29 mouse cellular contexts compared by ENCODE assay signal in the genomic region with DNA sequence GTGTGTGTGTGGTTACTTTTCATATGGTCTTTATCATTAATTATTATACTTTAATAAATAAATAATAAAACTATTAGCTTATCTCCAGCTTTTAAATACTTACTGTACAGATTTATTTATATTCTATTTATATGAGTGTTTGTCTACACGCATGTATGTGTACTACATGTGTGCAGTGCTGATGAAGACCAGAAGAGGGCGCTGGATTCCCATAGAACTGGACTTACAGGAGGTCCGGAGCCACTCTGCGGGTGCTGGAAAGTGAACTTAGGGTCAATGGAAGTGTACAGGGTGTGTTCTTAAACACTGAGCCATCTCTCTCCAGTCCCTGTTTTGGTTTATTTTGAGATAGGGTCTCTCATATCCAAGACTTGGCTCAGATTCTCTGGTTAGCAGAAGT. TPM values are rescaled to one million over a fixed set of nuclear protein-coding genes. Genes with fewer than 3 reads are reported as not detected.
DNase-seq lines count a peak whose midpoint lies in the region; ATAC-seq and TF ChIP-seq lines count a peak whose summit lies in the region.
"Had no signal": no experiment of that assay in that cellular context is flagged by ENCODE, and none has a peak within 500 bp of the region (broad histone marks: within the 10 kb centered on the region; RNA-seq: fewer than 3 reads in every experiment).

No protein-coding gene starts in this region.

- CTCF ChIA-PET in Patski (lab: Charles Lee): interaction anchor here (1.4 kb wide), 1 partner anchor 9 kb away, joined by 5 read pairs; no protein-coding TSS in a partner anchor

- H3K36me3 ChIP-seq in lung, embryonic 14.5 days (ENCODE audit: insufficient read depth): no peaks in the 10 kb centered on the region
- H3K36me3 ChIP-seq in ES-Bruce4 (ENCODE audit: control insufficient read depth, insufficient read depth, low read length, poor library complexity, severe bottlenecking): no peaks in the 10 kb centered on the region
- H3K36me3 ChIP-seq: forebrain, embryonic 10.5 days; heart, embryonic 12.5 days; heart, embryonic 15.5 days; hindbrain, embryonic 10.5 days; hindbrain, embryonic 13.5 days had no signal

- no peak for TF ChIP-seq POLR2A in ES-Bruce4 (IDR thresholded peaks at IDR 0.05; ENCODE audit: insufficient read depth, low read length)
- no peak for TF ChIP-seq POLR2A in brain, embryonic 14.5 days (IDR thresholded peaks at IDR 0.05; ENCODE audit: borderline replicate concordance, extremely low read depth, insufficient read depth, insufficient read length, poor library complexity, severe bottlenecking)

- no peak overlapping the region for H3K27ac ChIP-seq in lung, embryonic 14.5 days (ENCODE audit: low read depth)
- H3K27ac ChIP-seq in ES-Bruce4 (ENCODE audit: insufficient read depth, low read length): no peak overlapping the region
- H3K27ac ChIP-seq: forebrain, embryonic 10.5 days; forebrain, embryonic 13.5 days; gastrocnemius, adult 2 months; heart, embryonic 15.5 days; hindbrain, embryonic 10.5 days; hindbrain, embryonic 13.5 days; hindbrain, postnatal 0 days had no signal

- no peak for DNase-seq in lung, embryonic 14.5 days
- no peak for DNase-seq in lung, postnatal 4 days
- DNase-seq in Patski (ENCODE audit: low read depth, low spot score): no peak
- DNase-seq in brain, embryonic 14.5 days (ENCODE audit: low read depth): no peak
- no peak for DNase-seq in adrenal gland, postnatal 36 days
- DNase-seq in right cerebral cortex, postnatal 36 days (ENCODE audit: low spot score in 2 of 2): no peak
- DNase-seq: adrenal gland, adult 2 months; adrenal gland, postnatal 14 days; cerebellum, adult 18-20 months; cerebellum, adult 9-10 months; cerebellum, postnatal 14 days; gastrocnemius, adult 2 months; gastrocnemius, postnatal 14 days; heart, adult 18-20 months; heart, postnatal 10 days; heart, postnatal 36 days had no signal

- H3K4me2 ChIP-seq in lung, embryonic 14.5 days: no peak overlapping the region
- H3K4me2 ChIP-seq: forebrain, embryonic 13.5 days; heart, embryonic 12.5 days; heart, embryonic 15.5 days; hindbrain, embryonic 13.5 days had no signal

- H3K27me3 ChIP-seq in lung, embryonic 14.5 days (ENCODE audit: insufficient read depth, low read length): no peaks in the 10 kb centered on the region
- H3K27me3 ChIP-seq in ES-Bruce4 (ENCODE audit: control insufficient read depth, insufficient read depth, low read length, poor library complexity, severe bottlenecking): no peaks in the 10 kb centered on the region
- no peaks in the 10 kb centered on the region for H3K27me3 ChIP-seq in Patski
- H3K27me3 ChIP-seq: heart, embryonic 12.5 days; heart, embryonic 15.5 days had no signal

- WGBS in lung, embryonic 14.5 days: 83% methylated on average over 4 of the region's 4 CpGs

- POLR2A ChIA-PET in Patski (lab: Charles Lee): no interaction called here

- no peaks in the 10 kb centered on the region for H3K4me1 ChIP-seq in lung, embryonic 14.5 days (ENCODE audit: insufficient read depth)
- peaks cover 8% of the 10 kb centered on the region for H3K4me1 ChIP-seq in ES-Bruce4 (ENCODE audit: control insufficient read depth, insufficient read depth, low read length)

- no peak overlapping the region for H3K9ac ChIP-seq in lung, embryonic 14.5 days
- H3K9ac ChIP-seq in ES-Bruce4 (ENCODE audit: low read depth, poor library complexity, severe bottlenecking): no peak overlapping the region
- H3K9ac ChIP-seq: forebrain, embryonic 13.5 days; heart, embryonic 12.5 days; heart, embryonic 15.5 days; hindbrain, embryonic 13.5 days had no signal

- no peaks in the 10 kb centered on the region for H3K9me3 ChIP-seq in lung, embryonic 14.5 days (ENCODE audit: low read depth, low read length)
- no peaks in the 10 kb centered on the region for H3K9me3 ChIP-seq in ES-Bruce4 (replicated peaks; ENCODE audit: control insufficient read depth, insufficient read depth, low read length, poor library complexity, severe bottlenecking)
- H3K9me3 ChIP-seq: forebrain, embryonic 13.5 days; heart, embryonic 15.5 days; hindbrain, embryonic 13.5 days had no signal

- no peak for ATAC-seq in lung, embryonic 14.5 days (ENCODE audit: insufficient read depth)
- no peak for ATAC-seq in Patski
- ATAC-seq: forebrain, embryonic 13.5 days; forebrain, embryonic 16.5 days; hindbrain, postnatal 0 days; intestine, embryonic 16.5 days had no signal

- peak; percentile 28 for TF ChIP-seq CTCF in lung, embryonic 14.5 days (IDR thresholded peaks at IDR 0.05; ENCODE audit: low read depth)
- TF ChIP-seq CTCF in ES-Bruce4 (IDR thresholded peaks at IDR 0.05; ENCODE audit: low read depth, low read length) (peak; percentile 0), Patski (IDR thresholded peaks at IDR 0.05) (peak; percentile 18)
- peak; percentile 28; the same call in 1 of the 2 replicates for TF ChIP-seq CTCF in brain, embryonic 14.5 days (IDR thresholded peaks at IDR 0.05; ENCODE audit: borderline replicate concordance, extremely low read depth, insufficient read depth, insufficient read length)

- H3K4me3 ChIP-seq in lung, embryonic 14.5 days (ENCODE audit: low read depth, low read length): no peak overlapping the region
- no peak overlapping the region for H3K4me3 ChIP-seq in ES-Bruce4 (ENCODE audit: low read depth, low read length)
- H3K4me3 ChIP-seq: forebrain, embryonic 10.5 days; forebrain, embryonic 13.5 days; gastrocnemius, adult 2 months; heart, embryonic 12.5 days; heart, embryonic 15.5 days; hindbrain, embryonic 10.5 days; hindbrain, embryonic 13.5 days had no signal

- no peak for TF ChIP-seq EP300 in ES-Bruce4 (IDR thresholded peaks at IDR 0.05; ENCODE audit: insufficient read depth, low read depth, low read length)

- in situ Hi-C loops in Patski (cut with MboI; ENCODE audit: low pct_unique_long_range_greater_than_20kb): no loop called here

RNA-seq across cellular contexts. Expression of gene Mdfi, which starts 21.1 kb away (rescaled TPM):
- polyA plus RNA-seq in lung, embryonic 14.5 days (2014; fragmentation: Nextera tagmentation; extraction: Ambion mirVana): 38.8 and 43.6 TPM in 2 replicates
- polyA plus RNA-seq in ES-Bruce4 (2011; ENCODE audit: insufficient read depth, insufficient read length, low read depth, missing spikeins) (22.3 and 27.9 TPM in 2 replicates), Patski (2021) (not detected)
- polyA plus RNA-seq in brain, embryonic 14.5 days (2012; rRNA removed): 35.8 and 37.8 TPM in 2 replicates
- 1 to 10 TPM; 1.4 to 2.4 TPM for total RNA-seq in adrenal gland, postnatal 36 days (2021)
- total RNA-seq: MEL had no signal
- polyA plus RNA-seq: CD4-positive, CD25-positive, alpha-beta regulatory T cell, adult 4 months; inflammation-experienced regulatory T-cells, adult 6 months had no signal

Comparison
In these comparisons a context has a peak if more than half of its experiments do, and no peak if none do; other contexts are left out.
1. RNA of gene Mdfi, which starts 21.1 kb away (polyA plus RNA-seq): 38.8 to 43.6 TPM in lung, embryonic 14.5 days, 35.8 to 37.8 TPM in brain, embryonic 14.5 days and 22.3 to 27.9 TPM in ES-Bruce4; not detected in Patski (single experiment); every median in the first group is over 10 times any median in the second.
2. Peak in every context shown above with its lines, with median percentiles within 50 percentile points of each other: CTCF ChIP-seq.